Mouse (Mus musculus) urinary bladder, postnatal 10 days (tissue): ENCODE data around the gene Slc4a5.

Experiments used
- DNase-seq: peaks from one replicate; pipeline ENCODE4 v3.0.0; 2022; ENCODE audit warnings: low spot score

The Slc4a5 gene

GRCm38 (mm10) chr6:83350851-83351405 is 131.3 kb downstream of the Slc4a5 start:
- DNase-seq, result no peak

GRCm38 (mm10) chr6:83351490-83352160 is 132.0 kb downstream of the Slc4a5 start:
- no peak for DNase-seq

- no peak for DNase-seq
Observed at GRCm38 (mm10) chr6:83352666-83353410, 133.2 kb downstream of the Slc4a5 start.
